Mouse (Mus musculus): ENCODE measurements at regions not wholly inside any gene's neighbourhood (a gene's known extent, or its start where the extent isn't known, plus 50 kb on each side); places are given as distances from the start of the nearest gene placed in this dataset.
A peak's percentile ranks its signal among the peaks of the same experiment; 100 is the strongest.

- DNase-seq (ENCODE audit: low spot score) = peak; percentile 22
These were observed 223.7 kb upstream of the Irx5 start for GRCm38 (mm10) chr8:92133484-92134406.

- no peak for DNase-seq (ENCODE audit: low spot score)
These were observed 224.5 kb upstream of the Irx5 start for GRCm38 (mm10) chr8:92132949-92133348.

DNA sequence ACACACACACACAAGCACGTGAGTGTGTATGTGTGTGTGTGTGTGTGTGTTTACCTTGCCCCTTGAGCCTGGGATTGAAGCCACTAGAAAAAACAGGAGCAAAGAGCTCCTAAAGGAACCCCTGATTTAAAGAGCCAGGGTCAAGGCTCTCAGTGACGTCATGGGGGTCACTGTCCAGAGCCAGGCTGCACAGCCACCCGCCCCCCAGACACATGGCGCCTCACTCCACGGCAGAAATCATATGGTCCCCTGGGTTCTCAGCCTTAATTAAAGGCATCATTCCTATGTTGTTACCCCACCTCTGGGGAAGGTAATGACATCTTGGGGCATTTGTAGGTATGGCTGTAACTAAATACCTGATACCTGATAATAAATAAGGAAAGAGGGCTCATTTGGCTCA, 224.9 kb upstream of the Irx5 start:
- no peak for DNase-seq (ENCODE audit: low spot score)

GRCm38 (mm10) chr8:92130025-92130557, 227.3 kb upstream of the Irx5 start:
- DNase-seq (ENCODE audit: low spot score) = no peak

GRCm38 (mm10) chr8:92129241-92130015, 228.0 kb upstream of the Irx5 start:
- DNase-seq (ENCODE audit: low spot score) = no peak

- DNase-seq (ENCODE audit: low spot score) = no peak
These were observed 231.8 kb upstream of the Irx5 start for GRCm38 (mm10) chr8:92125631-92126030.

GRCm38 (mm10) chr8:92121296-92121695, 236.1 kb upstream of the Irx5 start:
- no peak for DNase-seq (ENCODE audit: low spot score)

GRCm38 (mm10) chr8:92115479-92116267, 241.8 kb upstream of the Irx5 start:
- no peak for DNase-seq (ENCODE audit: low spot score)

DNA sequence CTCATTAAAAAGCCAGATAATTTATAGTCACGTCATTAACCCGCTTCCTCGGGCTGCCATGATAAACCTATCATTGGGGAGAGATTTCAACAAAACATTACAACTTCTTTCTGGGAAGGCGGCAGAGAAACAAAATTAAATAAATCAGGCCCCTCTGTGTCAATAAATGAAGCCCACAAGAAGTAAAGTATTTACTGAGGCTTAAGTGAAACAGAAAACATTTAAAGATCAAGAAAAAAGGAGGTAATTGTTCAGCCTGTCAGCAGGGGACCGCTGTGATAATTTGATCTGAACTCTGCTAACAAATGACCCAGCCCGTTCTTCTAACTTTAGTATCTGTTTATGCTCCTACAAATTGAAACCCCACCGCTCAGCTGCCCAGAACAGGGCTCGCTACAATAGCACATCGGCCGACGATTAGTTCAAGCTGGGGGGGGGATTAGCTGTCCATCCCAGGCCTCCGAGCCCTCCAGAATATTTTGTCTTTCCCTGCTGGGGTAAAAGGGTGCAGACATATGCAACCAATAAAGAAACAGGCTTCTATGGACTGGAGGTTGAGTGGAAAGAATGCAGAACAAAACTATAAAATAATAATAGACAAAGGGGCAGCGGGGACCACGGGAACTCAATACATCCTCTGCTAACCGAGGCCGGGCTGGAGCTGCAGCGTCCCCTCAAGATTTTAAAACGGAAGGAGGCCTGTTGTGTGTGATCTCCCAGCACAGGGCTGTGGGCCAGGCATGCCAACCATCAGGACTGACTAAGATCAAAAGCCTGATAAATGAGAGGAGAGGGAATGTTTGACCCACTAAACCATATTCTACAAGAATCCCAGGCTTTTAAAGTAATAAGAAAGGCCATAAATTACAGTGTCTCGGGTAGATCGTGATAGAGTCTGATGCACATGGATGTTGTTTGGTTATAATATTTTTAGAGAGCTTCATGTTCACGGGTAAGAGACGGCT, 242.8 kb upstream of the Irx5 start:
- DNase-seq (ENCODE audit: low spot score) = no peak

DNA sequence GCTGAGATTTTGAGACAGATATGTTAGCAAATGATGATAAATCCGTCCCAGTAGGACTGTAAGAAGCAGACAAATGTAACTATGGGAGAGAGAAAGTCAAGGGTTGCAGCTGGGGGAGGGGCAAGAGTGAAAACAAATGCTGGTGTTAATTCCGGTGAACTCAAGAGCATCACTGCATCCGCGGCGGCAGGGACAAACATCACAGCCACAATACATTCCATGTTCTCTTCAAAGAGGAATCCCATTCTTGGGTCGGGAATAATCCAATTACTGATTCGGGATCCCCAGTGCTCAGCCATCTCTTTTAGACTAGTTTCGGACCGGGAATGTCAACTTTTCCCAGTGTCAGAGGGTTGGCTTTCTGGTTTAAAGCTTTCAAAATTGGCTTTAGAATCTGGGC, 243.5 kb upstream of the Irx5 start:
- DNase-seq (ENCODE audit: low spot score) = no peak

DNA sequence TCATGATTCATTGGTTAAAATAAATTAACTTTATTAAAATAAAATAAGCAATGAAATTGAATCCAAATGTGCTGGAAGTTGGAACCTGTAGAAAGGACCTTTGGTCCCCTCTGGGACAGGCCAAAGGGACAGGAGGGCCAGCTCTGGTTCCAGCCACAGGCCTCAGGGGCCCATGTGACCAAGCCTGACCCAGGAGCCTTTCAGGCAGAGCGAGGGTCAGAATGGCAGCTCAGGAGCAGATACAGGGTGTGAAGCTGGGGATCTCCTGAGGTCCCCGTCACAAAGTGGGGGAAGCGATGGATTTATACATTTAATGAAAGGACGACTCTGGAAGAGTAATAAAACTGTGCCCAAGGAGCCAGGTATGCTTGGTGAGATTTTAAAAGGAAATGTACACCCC, 244.0 kb upstream of the Irx5 start:
- no peak for DNase-seq (ENCODE audit: low spot score)

- no peak for DNase-seq (ENCODE audit: low spot score)
These were observed 252.9 kb upstream of the Irx5 start for GRCm38 (mm10) chr8:92104561-92104960.

GRCm38 (mm10) chr8:92102521-92102920, 254.9 kb upstream of the Irx5 start:
- DNase-seq (ENCODE audit: low spot score) = no peak

DNA sequence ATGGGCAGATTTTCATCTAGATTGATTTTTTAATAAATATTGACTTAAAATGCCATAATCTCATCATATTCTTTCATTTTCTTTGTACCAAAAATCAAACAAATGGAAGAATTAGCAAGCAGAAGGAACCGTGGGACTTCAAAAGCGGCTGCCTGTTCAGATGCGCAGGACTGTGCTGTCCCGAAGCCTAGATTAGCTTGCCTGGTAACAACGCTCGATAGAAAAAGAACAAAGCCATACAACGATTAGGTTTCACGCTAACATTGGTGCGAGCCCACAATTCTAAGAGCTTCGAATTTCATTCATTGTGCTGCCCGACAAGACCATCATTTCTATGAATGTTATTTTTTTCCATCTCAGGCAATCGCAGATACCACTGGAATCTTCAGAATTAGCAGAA, 262.1 kb upstream of the Irx5 start:
- no peak for DNase-seq (ENCODE audit: low spot score)

- DNase-seq (ENCODE audit: low spot score) = no peak
These were observed 273.3 kb upstream of the Irx5 start for GRCm38 (mm10) chr8:92084124-92084523.

GRCm38 (mm10) chr8:92081900-92082299, 275.5 kb upstream of the Irx5 start:
- DNase-seq (ENCODE audit: low spot score) = no peak

DNA sequence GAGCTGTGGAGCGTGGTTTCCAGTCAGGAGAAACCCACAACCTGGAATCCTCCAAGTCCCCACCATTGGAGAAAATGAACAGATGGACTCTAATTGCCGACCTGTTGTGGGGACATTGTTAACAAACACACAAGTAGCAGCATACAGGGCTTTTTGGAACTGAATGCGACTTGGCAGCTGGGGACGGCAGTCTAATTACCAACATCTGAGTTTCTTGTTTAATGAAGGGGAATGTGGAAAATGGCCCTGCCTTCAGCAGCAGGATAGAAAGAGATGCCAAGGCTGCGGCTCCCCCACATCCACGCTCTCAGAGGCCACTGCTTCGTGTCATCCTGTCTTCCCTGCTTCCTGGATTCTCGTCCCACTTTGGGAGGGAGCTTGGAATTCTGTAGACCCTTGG, 276.6 kb upstream of the Irx5 start:
- DNase-seq (ENCODE audit: low spot score) = no peak

DNA sequence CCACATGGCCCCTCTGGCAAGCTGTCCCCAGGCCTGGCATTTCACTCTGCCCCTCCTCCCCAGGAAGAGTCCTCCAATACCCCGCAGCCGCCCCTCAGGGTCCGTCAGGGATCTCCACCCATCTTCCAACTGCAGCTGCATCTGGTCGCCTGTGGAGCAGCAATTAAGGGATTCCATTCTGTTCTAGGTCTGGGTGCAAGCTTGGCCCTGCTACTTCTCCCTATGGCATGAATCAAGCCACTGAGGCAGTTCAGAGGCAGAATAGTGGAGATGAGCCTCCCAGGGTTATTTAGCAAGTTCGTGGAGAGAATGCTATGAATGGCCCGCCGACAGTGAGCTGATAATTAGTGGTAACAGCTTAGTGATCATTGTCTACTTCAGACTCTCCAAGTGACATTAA, 275.7 kb upstream of the Irx3 start:
- DNase-seq (ENCODE audit: low spot score) = no peak

GRCm38 (mm10) chr8:92072254-92072615, 270.4 kb upstream of the Irx3 start:
- no peak for DNase-seq (ENCODE audit: low spot score)

DNA sequence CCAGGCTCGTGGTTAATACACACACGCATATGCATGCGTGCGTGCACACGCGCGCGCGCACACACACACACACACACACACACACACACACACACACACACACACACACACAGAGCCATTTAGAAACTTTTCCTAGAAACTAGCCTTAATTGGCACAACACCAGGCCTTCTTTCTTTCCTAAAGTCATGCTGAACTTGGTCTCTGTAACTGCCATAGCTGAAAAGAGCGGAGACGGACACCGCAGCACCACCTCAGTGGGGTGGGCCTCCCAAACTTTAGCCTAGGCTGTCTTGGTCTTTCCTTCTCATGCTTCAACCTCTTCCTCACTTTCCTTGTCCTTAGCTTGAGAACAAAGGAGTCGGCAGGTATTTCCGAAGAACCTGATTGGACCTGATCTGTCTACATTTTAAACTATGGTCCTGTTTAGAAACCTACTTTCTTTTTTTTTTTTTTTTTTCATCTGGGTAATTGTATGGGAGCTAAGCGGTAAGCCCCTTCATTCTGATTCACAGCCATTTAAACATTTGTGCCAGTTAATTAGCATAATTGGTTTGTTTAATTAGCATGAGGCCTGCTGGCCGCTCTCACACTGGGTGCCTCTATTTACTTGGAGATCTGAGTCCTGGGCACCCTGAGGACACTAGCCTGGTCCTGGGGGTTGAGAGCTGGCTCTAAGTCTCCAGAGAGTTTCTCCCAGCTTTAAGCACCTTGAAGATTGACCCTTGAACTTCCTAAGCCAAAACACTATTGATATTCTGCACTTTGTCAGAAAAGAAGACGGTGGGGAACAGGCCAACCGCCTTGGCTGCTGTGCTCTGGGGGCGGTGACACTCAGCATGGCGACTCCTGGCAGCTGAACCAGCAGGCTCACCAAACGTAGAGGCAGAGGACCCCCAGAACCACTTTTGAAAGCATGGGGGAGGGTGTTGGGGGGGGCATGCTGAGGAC, 269.7 kb upstream of the Irx3 start:
- DNase-seq (ENCODE audit: low spot score) = no peak
